Mouse (Mus musculus) urinary bladder, adult 18-20 months (tissue): ENCODE measurements around the gene Fuk.
"Not testable (repeated sequence)": the region's sequence is repeated elsewhere in the genome, so short reads cannot be mapped to it uniquely, and the experiment has no call there.

Experiments
- DNase-seq, 2 experiments: peaks; one replicate each; pipeline ENCODE4 v3.0.0; 2022; ENCODE audit warnings: low spot score in 2 of 2, mixed read lengths in 2 of 2

Fuk gene

GRCm38 (mm10) chr8:110919341-110920031 lies 17.2 kb upstream of the Fuk start, which contains the start of gene St3gal2:
Gene St3gal2, plus strand, starts transcription at chr8:110919922.
- peak; percentile 64 to 83 for DNase-seq

- no peak for DNase-seq
Measured at GRCm38 (mm10) chr8:110918460-110918859, 16.2 kb upstream of the Fuk start.

GRCm38 (mm10) chr8:110918027-110918426 lies 15.7 kb upstream of the Fuk start:
- DNase-seq: no peak

GRCm38 (mm10) chr8:110917415-110917814 lies 15.1 kb upstream of the Fuk start:
- DNase-seq: no peak

GRCm38 (mm10) chr8:110911576-110912570 lies 9.6 kb upstream of the Fuk start:
- DNase-seq: no peak

- DNase-seq: not testable (repeated sequence)
Measured at GRCm38 (mm10) chr8:110909850-110910249, 7.6 kb upstream of the Fuk start.

GRCm38 (mm10) chr8:110906682-110907081 lies 4.4 kb upstream of the Fuk start:
- no peak for DNase-seq

- DNase-seq: no peak
Measured at GRCm38 (mm10) chr8:110905404-110905803, 3.1 kb upstream of the Fuk start.

GRCm38 (mm10) chr8:110902579-110902965 lies 284 bp upstream of the Fuk start:
- no peak for DNase-seq

GRCm38 (mm10) chr8:110901056-110901455 lies 1.2 kb downstream of the Fuk start:
- no peak for DNase-seq

GRCm38 (mm10) chr8:110897495-110897894 lies 4.8 kb downstream of the Fuk start:
- no peak for DNase-seq

- no peak for DNase-seq
Measured at GRCm38 (mm10) chr8:110895812-110896211, 6.5 kb downstream of the Fuk start.

GRCm38 (mm10) chr8:110895254-110895653 lies 7.0 kb downstream of the Fuk start:
- DNase-seq: no peak

- DNase-seq: no peak
Measured at GRCm38 (mm10) chr8:110894851-110895250, 7.4 kb downstream of the Fuk start.

- DNase-seq: no peak
Measured at GRCm38 (mm10) chr8:110892913-110893312, 9.4 kb downstream of the Fuk start.

GRCm38 (mm10) chr8:110892040-110892439 lies 10.2 kb downstream of the Fuk start:
- DNase-seq: no peak

- DNase-seq: no peak
Measured at GRCm38 (mm10) chr8:110889904-110890470, 12.3 kb downstream of the Fuk start.

- no peak for DNase-seq
Measured at GRCm38 (mm10) chr8:110888860-110889259, 13.4 kb downstream of the Fuk start.

- no peak for DNase-seq
Measured at GRCm38 (mm10) chr8:110888441-110888840, 13.8 kb downstream of the Fuk start.

GRCm38 (mm10) chr8:110887551-110887950 lies 14.7 kb downstream of the Fuk start:
- DNase-seq: no peak

- DNase-seq: no peak
Measured at GRCm38 (mm10) chr8:110886634-110887033, 15.7 kb downstream of the Fuk start.

GRCm38 (mm10) chr8:110883824-110884223 lies 18.5 kb downstream of the Fuk start:
- DNase-seq: no peak
